Mouse (Mus musculus) thymus, postnatal 10 days (tissue): ENCODE results near the gene Dock8.

Experiments used
- DNase-seq, 2 experiments: peaks; one replicate each; pipeline ENCODE4 v3.0.0; 2021; ENCODE audit warnings: low spot score in 2 of 2

The Dock8 gene

GRCm38 (mm10) chr19:25251610-25252140 lies 252.3 kb downstream of the Dock8 start:
- DNase-seq: no peak
